ENCODE assay signal across 10 mouse cellular contexts in the genomic region with DNA sequence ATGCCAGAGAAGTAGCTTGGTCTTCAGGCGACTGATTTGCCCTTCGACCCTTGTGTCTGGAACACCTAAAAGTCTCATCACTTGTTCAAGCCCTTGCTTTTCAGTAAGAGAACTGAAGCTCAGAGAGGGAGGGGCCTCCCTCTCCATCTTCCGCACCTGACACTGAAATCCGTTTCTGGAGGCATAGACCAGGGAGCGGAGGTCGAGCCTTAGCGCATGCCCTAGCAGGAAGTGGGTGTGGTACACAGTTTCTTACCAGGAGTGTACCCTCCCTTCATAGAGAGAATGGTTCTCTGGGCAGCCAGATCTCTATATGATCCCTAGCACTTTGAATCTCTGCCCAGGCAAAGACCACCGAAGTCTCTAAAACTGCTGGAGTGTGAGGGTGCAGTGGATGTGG. TPM values are rescaled to one million over a fixed set of nuclear protein-coding genes. Genes with fewer than 3 reads are reported as not detected.
A peak's percentile ranks its signal among the peaks of the same experiment; 100 is the strongest.
DNase-seq lines count a peak whose midpoint lies in the region; ATAC-seq and TF ChIP-seq lines count a peak whose summit lies in the region.
"Had no signal": no experiment of that assay in that cellular context is flagged by ENCODE, and none has a peak within 500 bp of the region (broad histone marks: within the 10 kb centered on the region; RNA-seq: fewer than 3 reads in every experiment).

No protein-coding gene starts in this region.

- DNase-seq in heart, postnatal 4 days = no peak
- peak; percentile 76 for DNase-seq in T-cell, adult 2 months (ENCODE audit: low spot score)
- DNase-seq in hindbrain, postnatal 0 days (ENCODE audit: low spot score) = no peak
- DNase-seq in right cerebral cortex, postnatal 36 days (ENCODE audit: low spot score in 2 of 2) = no peak
- no peak for DNase-seq in kidney, postnatal 4 days
- no peak for DNase-seq in urinary bladder, postnatal 25 days (ENCODE audit: low spot score)
- DNase-seq: heart, postnatal 14 days had no signal

- H3K9ac ChIP-seq in heart, embryonic 12.5 days = no peak overlapping the region
- no peak overlapping the region for H3K9ac ChIP-seq in hindbrain, postnatal 0 days (replicated peaks; ENCODE audit: low read length)

- no peak for TF ChIP-seq POLR2A in olfactory bulb, adult 2 months (IDR thresholded peaks at IDR 0.05; ENCODE audit: insufficient read depth, low read depth, low read length)

- peaks cover 86% of the 10 kb centered on the region for H3K4me1 ChIP-seq in heart, embryonic 12.5 days (replicated peaks)
- H3K4me1 ChIP-seq in hindbrain, postnatal 0 days (ENCODE audit: insufficient read depth, low read length) = peaks cover 29% of the 10 kb centered on the region
- H3K4me1 ChIP-seq in olfactory bulb, adult 2 months (ENCODE audit: control insufficient read depth, insufficient read depth, low read length) = peaks cover 45% of the 10 kb centered on the region

- no peaks in the 10 kb centered on the region for H3K9me3 ChIP-seq in heart, embryonic 12.5 days (replicated peaks)
- no peaks in the 10 kb centered on the region for H3K9me3 ChIP-seq in hindbrain, postnatal 0 days (ENCODE audit: low read length)
- H3K9me3 ChIP-seq: liver, embryonic 12.5 days had no signal

- H3K27ac ChIP-seq in heart, embryonic 12.5 days (ENCODE audit: poor library complexity, severe bottlenecking) = peak overlapping the region; percentile 62; the same call in 1 of the 2 replicates
- H3K27ac ChIP-seq in hindbrain, postnatal 0 days = peak overlapping the region; percentile 86
- peak overlapping the region; percentile 36; the same call in 1 of the 2 replicates for H3K27ac ChIP-seq in olfactory bulb, adult 2 months (ENCODE audit: insufficient read depth, low read depth, low read length)

- TF ChIP-seq CTCF in hindbrain, postnatal 0 days (IDR thresholded peaks at IDR 0.05; ENCODE audit: low read depth) = no peak
- no peak for TF ChIP-seq CTCF in olfactory bulb, adult 2 months (IDR thresholded peaks at IDR 0.05; ENCODE audit: insufficient read depth, low read depth, low read length)

- ATAC-seq in heart, embryonic 12.5 days (ENCODE audit: insufficient number of reproducible peaks, low FRiP score) = no peak
- no peak for ATAC-seq in hindbrain, postnatal 0 days
- ATAC-seq: liver, embryonic 12.5 days had no signal

- no peak overlapping the region for H3K4me3 ChIP-seq in heart, embryonic 12.5 days
- no peak overlapping the region for H3K4me3 ChIP-seq in hindbrain, postnatal 0 days (ENCODE audit: low read length)
- no peak overlapping the region for H3K4me3 ChIP-seq in olfactory bulb, adult 2 months (ENCODE audit: insufficient read depth, low read depth, low read length)
- H3K4me3 ChIP-seq: liver, embryonic 12.5 days had no signal

- peaks cover 78% of the 10 kb centered on the region for H3K36me3 ChIP-seq in heart, embryonic 12.5 days
- peaks cover 5% of the 10 kb centered on the region; the same call in 1 of the 2 replicates for H3K36me3 ChIP-seq in hindbrain, postnatal 0 days (ENCODE audit: insufficient read depth, low read length)

- 58% methylated on average over 8 of the region's 8 CpGs for WGBS in heart, embryonic 12.5 days
- WGBS in hindbrain, postnatal 0 days = 54% methylated on average over 8 of the region's 8 CpGs
- WGBS in olfactory bulb, adult 2 months = 70% methylated on average over 8 of the region's 8 CpGs

- no peak overlapping the region for H3K4me2 ChIP-seq in heart, embryonic 12.5 days
- H3K4me2 ChIP-seq in hindbrain, postnatal 0 days (ENCODE audit: low read depth, low read length) = no peak overlapping the region
- H3K4me2 ChIP-seq: liver, embryonic 12.5 days had no signal

- H3K27me3 ChIP-seq in heart, embryonic 12.5 days (replicated peaks) = no peaks in the 10 kb centered on the region
- H3K27me3 ChIP-seq in hindbrain, postnatal 0 days (ENCODE audit: insufficient read depth, low read length) = no peaks in the 10 kb centered on the region
- H3K27me3 ChIP-seq: liver, embryonic 12.5 days had no signal

RNA-seq across cellular contexts. Expression of gene Wasf2, which starts 57.1 kb away (rescaled TPM):
- polyA plus RNA-seq in heart, embryonic 12.5 days (2016; fragmentation: Nextera tagmentation; extraction: Ambion mirVana) = 68.5 and 70.1 TPM in 2 replicates
- 100 to 1,000 TPM; 141 to 149 TPM for total RNA-seq in heart, postnatal 4 days (2021)
- 14.1 and 14.7 TPM in 2 replicates for total RNA-seq in hindbrain, postnatal 0 days (2014; rRNA removed)
- polyA plus RNA-seq in hindbrain, postnatal 0 days (2015; fragmentation: Nextera tagmentation; extraction: Ambion mirVana) = 27.5 and 32.3 TPM in 2 replicates
- polyA plus RNA-seq in olfactory bulb, adult 2 months (2012; ENCODE audit: insufficient read depth, insufficient read length, low replicate concordance, missing spikeins) = not detected in 2 replicates

Comparison
In these comparisons a context has a peak if more than half of its experiments do, and no peak if none do; other contexts are left out.
1. H3K27ac ChIP-seq: peak in every context shown above with its lines; median percentile 86 in hindbrain, postnatal 0 days; 62 in heart, embryonic 12.5 days; 36 in olfactory bulb, adult 2 months.
2. RNA of gene Wasf2, which starts 57.1 kb away (polyA plus RNA-seq): 68.5 to 70.1 TPM in heart, embryonic 12.5 days and 27.5 to 32.3 TPM in hindbrain, postnatal 0 days; not detected in olfactory bulb, adult 2 months; every median in the first group is over 10 times any median in the second.